Mouse (Mus musculus): Measurements from ENCODE around the gene Amz1. TPM values are rescaled to one million over a fixed set of nuclear protein-coding genes. Genes with fewer than 3 reads are reported as not detected.

Amz1 gene
- total and polyA plus RNA-seq, 2 experiments from 2014 or later = 12.2 to 14.2 TPM

GRCm38 (mm10) chr5:140722121-140722520, 1.8 kb upstream of the Amz1 start:
- Histone ChIP-seq H3K36me3 (ENCODE audit: insufficient read depth) (peaks cover 23% of the 10 kb centered on the region), H3K9me3 (ENCODE audit: low read length) (no peaks in the 10 kb centered on the region), H3K27me3 (ENCODE audit: insufficient read depth, low read length) (no peaks in the 10 kb centered on the region), H3K4me3 (ENCODE audit: low read depth, low read length) (no peak overlapping the region), H3K4me1 (ENCODE audit: insufficient read depth) (peaks cover 14% of the 10 kb centered on the region), H3K4me2 (ENCODE audit: low read depth) (no peak overlapping the region), H3K27ac (ENCODE audit: low read depth, low read length) (no peak overlapping the region), H3K9ac (no peak overlapping the region)
- DNase-seq (no peak), ATAC-seq (no peak)
- WGBS = 70% methylated on average over 3 of the region's 3 CpGs
- TF ChIP-seq CTCF (IDR thresholded peaks at IDR 0.05; ENCODE audit: low read depth) = no peak

DNA sequence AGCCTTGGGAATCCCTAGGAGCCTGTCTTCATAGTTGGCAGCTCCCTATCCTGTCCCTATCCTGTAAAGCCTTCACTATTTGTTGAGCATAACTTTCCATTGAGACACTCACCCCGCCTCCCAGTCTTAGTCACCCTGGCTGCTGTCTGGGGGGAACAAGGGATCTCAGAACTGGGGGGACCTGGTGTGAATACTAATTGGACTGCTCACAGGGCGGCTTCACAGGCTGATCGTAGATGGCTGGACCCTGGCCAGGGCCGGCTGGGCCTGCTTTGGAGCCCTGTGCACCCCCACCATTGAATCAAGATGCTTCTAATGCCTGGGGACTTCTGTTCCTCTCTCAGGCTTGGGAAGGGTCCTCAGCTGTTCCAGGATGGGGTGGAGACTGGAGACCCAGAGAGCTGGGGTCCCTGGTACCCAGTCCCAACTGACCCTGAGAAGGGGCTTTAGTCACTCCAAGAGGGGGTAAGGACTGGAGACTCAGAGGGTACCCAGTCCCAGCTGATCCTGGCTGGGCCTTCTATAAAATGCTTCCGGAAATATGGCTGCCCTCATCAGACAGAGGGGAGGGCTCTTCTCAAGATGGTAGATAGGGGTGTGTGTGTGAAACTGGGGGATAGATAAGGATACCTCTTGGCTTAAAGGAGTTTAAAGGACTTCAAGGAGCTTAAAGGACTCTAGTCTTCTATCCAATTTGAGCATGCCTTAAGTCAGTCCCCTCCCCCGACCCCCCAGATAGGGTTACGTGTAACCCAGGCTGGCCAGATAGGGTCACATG, 2.3 kb downstream of the Amz1 start:
- DNase-seq = peak; percentile 75

GRCm38 (mm10) chr5:140726946-140727740, 3.2 kb downstream of the Amz1 start:
- no peak overlapping the region for H3K4me2 ChIP-seq (ENCODE audit: low read depth)
- no peak overlapping the region for H3K9ac ChIP-seq
- H3K27ac ChIP-seq (ENCODE audit: low read depth, low read length) = no peak overlapping the region
- no peak overlapping the region for H3K4me3 ChIP-seq (ENCODE audit: low read depth, low read length)
- H3K27me3 ChIP-seq (ENCODE audit: insufficient read depth, low read length) = no peaks in the 10 kb centered on the region
- H3K36me3 ChIP-seq (ENCODE audit: insufficient read depth) = no peaks in the 10 kb centered on the region
- H3K4me1 ChIP-seq (ENCODE audit: insufficient read depth) = peaks cover 14% of the 10 kb centered on the region
- 75% methylated on average over 17 of the region's 17 CpGs for WGBS
- no peak for TF ChIP-seq CTCF (IDR thresholded peaks at IDR 0.05; ENCODE audit: low read depth)
- ATAC-seq (no peak), DNase-seq (no peak)
- no peaks in the 10 kb centered on the region for H3K9me3 ChIP-seq (ENCODE audit: low read length)

More for the DNA sequence above, 2.3 kb downstream of the Amz1 start:
- peaks cover 14% of the 10 kb centered on the region for H3K4me1 ChIP-seq (ENCODE audit: insufficient read depth)
- WGBS = 49% methylated on average over 7 of the region's 7 CpGs
- H3K27me3 ChIP-seq (ENCODE audit: insufficient read depth, low read length) = no peaks in the 10 kb centered on the region
- no peak overlapping the region for H3K4me3 ChIP-seq (ENCODE audit: low read depth, low read length)
- no peaks in the 10 kb centered on the region for H3K9me3 ChIP-seq (ENCODE audit: low read length)
- no peak overlapping the region for H3K4me2 ChIP-seq (ENCODE audit: low read depth)
- TF ChIP-seq CTCF (IDR thresholded peaks at IDR 0.05; ENCODE audit: low read depth) = no peak
- H3K27ac ChIP-seq (ENCODE audit: low read depth, low read length) = peak overlapping the region; percentile 50; the same call in 1 of the 2 replicates
- H3K9ac ChIP-seq = no peak overlapping the region
- H3K36me3 ChIP-seq (ENCODE audit: insufficient read depth) = no peaks in the 10 kb centered on the region
- ATAC-seq = peak; percentile 74

DNA sequence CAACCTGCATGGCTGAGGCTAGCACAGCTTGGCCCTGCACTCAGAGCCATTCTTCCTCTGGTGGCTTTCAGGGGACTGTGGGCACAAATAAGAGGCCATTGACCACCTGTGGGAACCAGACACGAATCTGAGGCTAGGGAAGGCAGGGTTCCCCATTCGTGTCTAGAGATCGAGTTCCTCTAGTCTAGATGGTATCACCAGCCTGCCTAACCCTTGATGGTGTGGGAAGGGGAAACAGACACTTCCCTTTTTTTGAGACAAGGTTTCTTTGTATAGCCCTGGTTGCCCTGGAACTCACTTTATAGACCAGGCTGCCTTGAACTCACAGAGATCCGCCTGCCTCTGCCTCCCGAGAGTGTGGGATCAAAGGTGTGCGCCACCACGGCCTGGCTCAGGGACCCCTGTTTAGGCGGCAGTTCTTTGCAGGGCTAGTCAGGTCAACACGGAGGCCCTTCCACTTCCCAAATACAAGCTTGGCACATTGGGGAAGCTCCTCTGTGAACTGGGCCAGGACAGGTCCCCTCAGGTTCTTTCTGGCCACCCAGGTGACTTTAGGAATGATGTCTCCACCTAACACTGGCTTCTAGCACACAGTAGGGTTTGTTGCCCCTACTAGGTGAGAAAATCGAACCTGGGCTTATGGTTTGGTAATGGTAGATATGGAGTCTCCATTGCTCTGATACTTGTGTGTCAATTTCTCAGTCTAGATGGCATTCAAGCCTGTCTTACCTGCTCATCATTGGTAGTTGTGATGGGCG, 7.3 kb downstream of the Amz1 start:
- H3K4me3 ChIP-seq (ENCODE audit: low read depth, low read length) = no peak overlapping the region
- WGBS = 91% methylated on average over 11 of the region's 11 CpGs
- TF ChIP-seq CTCF (IDR thresholded peaks at IDR 0.05; ENCODE audit: low read depth) = no peak
- no peak overlapping the region for H3K9ac ChIP-seq
- no peaks in the 10 kb centered on the region for H3K9me3 ChIP-seq (ENCODE audit: low read length)
- H3K4me1 ChIP-seq (ENCODE audit: insufficient read depth) = peaks cover 4% of the 10 kb centered on the region; the same call in 1 of the 2 replicates
- no peak overlapping the region for H3K4me2 ChIP-seq (ENCODE audit: low read depth)
- DNase-seq (no peak), ATAC-seq (no peak)
- no peak overlapping the region for H3K27ac ChIP-seq (ENCODE audit: low read depth, low read length)
- 0 out of 2 replicates have a peak, but pooled peaks cover 7% of the 10 kb centered on the region for H3K27me3 ChIP-seq (ENCODE audit: insufficient read depth, low read length)
- H3K36me3 ChIP-seq (ENCODE audit: insufficient read depth) = no peaks in the 10 kb centered on the region

DNA sequence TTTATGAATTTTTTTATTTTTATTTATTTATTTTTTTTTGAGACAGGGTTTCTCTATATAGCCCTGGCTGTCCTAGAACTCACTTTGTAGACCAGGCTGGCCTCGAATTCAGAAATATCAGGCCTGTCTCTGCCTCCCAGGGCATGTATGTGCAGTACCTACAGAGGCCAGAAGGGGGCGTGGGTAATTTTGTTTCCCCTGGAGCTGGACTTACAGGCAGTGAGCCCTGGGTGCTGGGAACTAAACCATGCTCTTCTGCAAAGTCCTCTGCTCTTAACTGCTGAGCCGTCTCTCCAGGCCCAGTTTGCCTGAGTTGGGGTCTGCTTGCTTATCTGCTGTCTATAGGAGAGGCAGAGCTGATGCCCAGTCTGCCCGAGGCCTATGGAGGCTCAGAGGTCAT, 8.3 kb downstream of the Amz1 start:
- no peak for DNase-seq
- no peak overlapping the region for H3K4me3 ChIP-seq (ENCODE audit: low read depth, low read length)
- no peak for ATAC-seq
- 0 out of 2 replicates have a peak, but pooled peaks cover 7% of the 10 kb centered on the region for H3K27me3 ChIP-seq (ENCODE audit: insufficient read depth, low read length)
- no peaks in the 10 kb centered on the region for H3K9me3 ChIP-seq (ENCODE audit: low read length)
- no peak overlapping the region for H3K9ac ChIP-seq
- H3K27ac ChIP-seq (ENCODE audit: low read depth, low read length) = no peak overlapping the region
- WGBS = 64% methylated on average over 4 of the region's 4 CpGs
- peak; percentile 46 for TF ChIP-seq CTCF (IDR thresholded peaks at IDR 0.05; ENCODE audit: low read depth)
- H3K36me3 ChIP-seq (ENCODE audit: insufficient read depth) = no peaks in the 10 kb centered on the region
- H3K4me1 ChIP-seq (ENCODE audit: insufficient read depth) = peaks cover 4% of the 10 kb centered on the region; the same call in 1 of the 2 replicates
- no peak overlapping the region for H3K4me2 ChIP-seq (ENCODE audit: low read depth)

DNA sequence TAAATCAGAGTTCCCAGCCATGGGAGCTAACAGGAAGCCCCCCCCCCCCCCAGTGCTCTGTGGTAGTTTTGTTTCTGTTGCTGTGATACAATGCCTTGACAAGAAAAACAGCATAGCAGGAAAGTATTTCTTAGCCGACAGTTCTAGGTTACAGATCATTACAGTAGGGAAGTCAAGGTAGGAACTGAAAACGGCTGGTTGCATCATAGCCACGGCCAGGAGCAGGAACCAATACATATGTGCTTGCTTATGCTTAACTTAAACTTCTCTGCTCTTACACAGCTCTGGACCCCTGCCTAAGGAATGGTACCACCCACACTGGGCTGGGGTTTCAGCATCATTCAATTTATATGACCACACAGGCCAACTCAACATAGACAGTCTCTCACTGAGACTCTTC, 9.4 kb downstream of the Amz1 start:
- ATAC-seq (no peak), DNase-seq (no peak)
- Histone ChIP-seq H3K4me3 (ENCODE audit: low read depth, low read length) (no peak overlapping the region), H3K9ac (no peak overlapping the region), H3K4me1 (ENCODE audit: insufficient read depth) (peaks cover 4% of the 10 kb centered on the region; the same call in 1 of the 2 replicates), H3K9me3 (ENCODE audit: low read length) (no peaks in the 10 kb centered on the region), H3K27me3 (ENCODE audit: insufficient read depth, low read length) (0 out of 2 replicates have a peak, but pooled peaks cover 7% of the 10 kb centered on the region), H3K36me3 (ENCODE audit: insufficient read depth) (no peaks in the 10 kb centered on the region), H3K27ac (ENCODE audit: low read depth, low read length) (no peak overlapping the region), H3K4me2 (ENCODE audit: low read depth) (no peak overlapping the region)
- WGBS = 74% methylated on average over 3 of the region's 3 CpGs
- TF ChIP-seq CTCF (IDR thresholded peaks at IDR 0.05; ENCODE audit: low read depth) = no peak

All from forebrain, postnatal 0 days (tissue).